Mouse (Mus musculus) adrenal gland, adult 18-20 months (tissue): ENCODE measurements at regions not wholly inside any gene's neighbourhood (a gene's known extent, or its start where the extent isn't known, plus 50 kb on each side); places are given as distances from the start of the nearest gene placed in this dataset.
A peak's percentile ranks its signal among the peaks of the same experiment; 100 is the strongest.

Experiments used
- DNase-seq, 2 experiments: peaks; one replicate each; pipeline ENCODE4 v3.0.0; 2021 to 2022; ENCODE audit warnings: low spot score in 2 of 2

GRCm38 (mm10) chr10:122515698-122516097 lies 67.4 kb downstream of the Avpr1a start:
- no peak for DNase-seq

GRCm38 (mm10) chr10:122519274-122519790 lies 71.0 kb downstream of the Avpr1a start:
- no peak for DNase-seq

- peak in 1 of 2 experiments; percentile 17 for DNase-seq
These were observed 71.7 kb downstream of the Avpr1a start for GRCm38 (mm10) chr10:122519981-122520380.

GRCm38 (mm10) chr10:122522631-122523030 lies 74.3 kb downstream of the Avpr1a start:
- DNase-seq, result no peak

GRCm38 (mm10) chr10:122525360-122525759 lies 77.1 kb downstream of the Avpr1a start:
- DNase-seq, result no peak

- no peak for DNase-seq
These were observed 77.5 kb downstream of the Avpr1a start for GRCm38 (mm10) chr10:122525807-122526206.

- no peak for DNase-seq
These were observed 79.9 kb downstream of the Avpr1a start for GRCm38 (mm10) chr10:122528222-122528621.

- peak in 1 of 2 experiments; percentile 9 for DNase-seq
These were observed 80.8 kb downstream of the Avpr1a start for GRCm38 (mm10) chr10:122528973-122529703.

DNA sequence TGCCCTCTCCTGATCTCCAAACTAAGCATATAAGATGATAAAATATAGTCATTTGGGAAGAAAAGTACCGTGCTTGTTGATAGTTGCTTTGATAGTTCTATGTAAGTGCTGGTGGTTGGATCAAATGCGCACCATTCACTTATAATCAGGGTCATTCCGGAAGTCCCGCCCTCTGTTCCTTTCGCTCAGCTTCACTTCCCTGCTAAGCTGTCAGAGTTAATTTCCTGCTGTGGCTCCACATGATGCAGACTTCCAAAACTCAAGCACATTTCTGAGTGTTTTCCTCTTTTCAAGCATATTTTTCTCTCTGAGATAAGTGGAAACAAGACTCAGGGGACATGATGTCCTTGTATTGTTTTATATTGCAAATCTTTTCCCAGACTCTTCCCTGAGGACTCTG lies 86.4 kb downstream of the Avpr1a start:
- no peak for DNase-seq

DNA sequence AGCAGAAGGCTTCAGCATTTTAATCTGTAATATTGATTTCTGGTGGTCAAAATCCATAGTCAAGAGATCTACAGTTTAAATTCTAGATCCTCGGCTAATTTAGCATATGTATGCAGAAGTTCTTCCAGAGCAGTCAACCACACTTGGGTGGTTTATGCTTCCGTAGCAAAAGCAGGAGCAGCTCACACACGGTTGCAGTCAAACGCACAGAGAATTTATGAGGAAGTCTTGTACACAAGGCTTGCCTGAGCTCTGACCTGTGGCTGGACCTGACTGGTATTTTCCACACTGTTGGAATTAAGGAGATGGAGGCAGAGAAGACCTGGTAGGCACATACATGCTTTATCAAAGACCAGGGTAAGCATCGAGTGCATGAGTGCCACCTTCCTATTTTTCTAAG lies 86.8 kb downstream of the Avpr1a start:
- no peak for DNase-seq

- DNase-seq, result no peak
These were observed 91.4 kb downstream of the Avpr1a start for GRCm38 (mm10) chr10:122539655-122540054.

- no peak for DNase-seq
These were observed 94.3 kb downstream of the Avpr1a start for GRCm38 (mm10) chr10:122542573-122542972.

- DNase-seq, result peak; percentile 33 to 44
These were observed 95.9 kb downstream of the Avpr1a start for GRCm38 (mm10) chr10:122544096-122544720.

DNA sequence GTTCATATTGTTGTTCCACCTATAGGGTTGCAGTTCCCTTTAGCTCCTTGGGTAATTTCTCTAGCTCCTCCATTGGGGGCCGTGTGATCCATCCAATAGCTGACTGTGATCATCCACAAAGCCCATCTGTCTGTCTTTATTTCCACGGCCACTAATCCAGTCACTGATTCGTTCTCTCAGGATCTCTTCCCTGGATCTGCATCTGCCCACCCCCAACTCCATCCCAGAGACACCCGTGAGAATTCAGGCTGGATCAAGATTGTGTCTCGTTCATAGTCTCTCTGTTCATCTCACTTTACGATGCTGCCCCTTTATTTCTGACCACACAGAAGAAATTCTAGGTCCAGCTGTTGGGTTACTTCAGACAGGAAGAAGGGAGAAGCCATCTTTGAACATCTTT lies 96.7 kb downstream of the Avpr1a start:
- DNase-seq, result no peak

GRCm38 (mm10) chr10:122551586-122551985 lies 103.3 kb downstream of the Avpr1a start:
- no peak for DNase-seq

DNA sequence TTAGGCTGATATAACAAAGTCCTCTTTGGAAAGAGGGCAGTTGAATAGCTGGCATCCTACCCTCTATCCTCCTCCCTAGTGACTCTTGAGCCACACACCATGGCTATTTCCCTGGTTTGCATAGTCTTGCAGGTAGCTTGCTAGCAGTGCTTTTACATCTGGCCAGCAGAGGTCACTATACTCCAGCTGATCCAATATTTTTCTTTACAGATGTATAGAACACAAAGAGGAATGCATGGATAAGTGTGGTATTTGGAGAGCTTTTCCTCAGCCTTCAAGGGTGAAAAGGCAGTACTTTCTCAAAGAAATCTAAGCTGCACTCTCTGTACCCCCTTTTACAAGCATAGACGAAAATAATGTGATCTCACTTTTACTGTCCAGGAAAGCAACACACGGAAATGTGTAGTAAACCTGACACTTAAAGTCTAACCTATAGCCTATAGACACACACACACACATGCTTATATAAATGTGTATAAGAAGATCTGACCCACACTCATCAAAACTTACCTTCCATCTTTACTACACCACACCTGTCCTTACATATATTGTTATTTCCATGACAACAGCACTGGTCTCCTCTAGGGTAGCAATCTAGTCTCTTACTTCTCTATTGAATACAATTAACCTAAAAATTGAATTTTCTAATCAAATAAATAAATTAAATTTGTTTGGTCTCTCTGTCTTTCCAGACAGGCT lies 105.0 kb downstream of the Avpr1a start:
- DNase-seq, result peak in 1 of 2 experiments; percentile 18

- no peak for DNase-seq
These were observed 105.6 kb downstream of the Avpr1a start for GRCm38 (mm10) chr10:122553851-122554250.

DNA sequence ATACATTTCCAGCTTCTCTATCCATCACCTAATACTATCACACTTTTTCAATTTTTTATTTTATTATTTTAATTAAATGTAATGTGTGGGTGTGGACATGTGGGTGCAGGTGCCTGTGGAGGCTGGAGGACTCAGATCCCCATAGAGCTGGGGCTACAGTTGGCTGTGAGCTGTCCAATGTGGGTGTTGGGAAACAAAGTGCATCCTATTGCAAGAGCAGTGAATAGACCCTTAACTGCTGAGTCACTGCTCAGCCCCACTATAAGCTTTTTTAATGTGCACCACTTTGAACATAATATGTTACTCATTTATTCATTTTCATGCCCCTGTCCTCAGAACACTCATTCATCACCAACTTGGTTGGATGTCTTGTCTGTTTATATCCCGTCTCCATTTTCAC lies 110.4 kb downstream of the Avpr1a start:
- no peak for DNase-seq

- no peak for DNase-seq
These were observed 111.8 kb downstream of the Avpr1a start for GRCm38 (mm10) chr10:122560001-122560695.

- no peak for DNase-seq
These were observed 113.6 kb downstream of the Avpr1a start for GRCm38 (mm10) chr10:122561924-122562323.

- DNase-seq, result no peak
These were observed 114.2 kb downstream of the Avpr1a start for GRCm38 (mm10) chr10:122562542-122562941.
